ENCODE assay signal across 18 mouse cellular contexts in genomic region chr5:137358382-137358781, GRCm38 (mm10). TPM values are rescaled to one million over a fixed set of nuclear protein-coding genes. Genes with fewer than 3 reads are reported as not detected.
DNase-seq lines count a peak whose midpoint lies in the region; ATAC-seq and TF ChIP-seq lines count a peak whose summit lies in the region.
"Had no signal": no experiment of that assay in that cellular context is flagged by ENCODE, and none has a peak within 500 bp of the region (broad histone marks: within the 10 kb centered on the region; RNA-seq: fewer than 3 reads in every experiment).

No protein-coding gene starts in this region.

- H3K27me3 ChIP-seq in forebrain, postnatal 0 days (ENCODE audit: insufficient read depth, low read length) = no peaks in the 10 kb centered on the region
- H3K27me3 ChIP-seq in forebrain, embryonic 10.5 days (ENCODE audit: poor library complexity, severe bottlenecking) = no peaks in the 10 kb centered on the region
- no peaks in the 10 kb centered on the region for H3K27me3 ChIP-seq in liver, adult 2 months (ENCODE audit: control insufficient read depth, insufficient read depth, low read length)
- peaks cover 3% of the 10 kb centered on the region; the same call in 1 of the 2 replicates for H3K27me3 ChIP-seq in liver, embryonic 11.5 days (replicated peaks; ENCODE audit: control insufficient read depth, insufficient read depth, low read length)
- peaks cover 63% of the 10 kb centered on the region for H3K27me3 ChIP-seq in CH12.LX (replicated peaks)
- H3K27me3 ChIP-seq: hindbrain, embryonic 13.5 days had no signal

- H3K36me3 ChIP-seq in forebrain, postnatal 0 days (ENCODE audit: insufficient read depth) = peaks cover 21% of the 10 kb centered on the region
- peaks cover 98% of the 10 kb centered on the region for H3K36me3 ChIP-seq in forebrain, embryonic 10.5 days (replicated peaks)
- H3K36me3 ChIP-seq in liver, adult 2 months (ENCODE audit: control insufficient read depth, insufficient read depth, low read length) = peaks cover 34% of the 10 kb centered on the region
- H3K36me3 ChIP-seq in liver, embryonic 11.5 days (ENCODE audit: control insufficient read depth, insufficient read depth, low read length) = peaks cover 53% of the 10 kb centered on the region
- H3K36me3 ChIP-seq in CH12.LX (replicated peaks in 1 of 2; ENCODE audit: control insufficient read depth in 1 of 2, insufficient read depth in 1 of 2, low read length in 1 of 2) = peaks cover 0 to 3% of the 10 kb centered on the region in 2 experiments

- dilution Hi-C loops in CH12.LX (cut with MboI; ENCODE audit: extremely low pct_ligation_motif_present, extremely low pct_unique_long_range_greater_than_20kb, low sequenced_read_pairs) = no loop called here

- no peak for DNase-seq in forebrain, postnatal 0 days
- DNase-seq in forebrain, embryonic 10.5 days (ENCODE audit: extremely low spot score, low spot score) = no peak
- DNase-seq in liver, adult 2 months (ENCODE audit: extremely low read depth, low read depth, low spot score) = no peak
- no peak for DNase-seq in liver, embryonic 11.5 days (ENCODE audit: low spot score)
- no peak for DNase-seq in CH12.LX (ENCODE audit: extremely low read depth)
- peak; percentile 44 for DNase-seq in embryo, embryonic 9.5 days (ENCODE audit: extremely low spot score)
- DNase-seq in cerebellum, adult 11 months = no peak
- DNase-seq in right cerebral cortex, postnatal 4 days = no peak
- DNase-seq: adrenal gland, adult 2 months; cerebellum, postnatal 10 days; gastrocnemius, postnatal 10 days; kidney, adult 8-10 months; layer of hippocampus, adult 9-11 months; right cerebral cortex, postnatal 25 days had no signal

- no peak overlapping the region for H3K9ac ChIP-seq in forebrain, postnatal 0 days
- H3K9ac ChIP-seq in liver, adult 2 months (ENCODE audit: low read depth, low read length) = 0 out of 2 replicates have a peak overlapping the region, but pooled peaks have one; percentile 6
- H3K9ac ChIP-seq in liver, embryonic 11.5 days (ENCODE audit: low read depth, low read length) = no peak overlapping the region
- H3K9ac ChIP-seq in CH12.LX (ENCODE audit: insufficient read depth, low read depth) = no peak overlapping the region
- H3K9ac ChIP-seq: hindbrain, embryonic 13.5 days had no signal

- TF ChIP-seq RAD21 in CH12.LX (IDR thresholded peaks at IDR 0.05; ENCODE audit: low read depth, low read length) = peak; percentile 35

- TF ChIP-seq CTCF in forebrain, postnatal 0 days (IDR thresholded peaks at IDR 0.05; ENCODE audit: low read depth) = peak; percentile 14; the same call in 1 of the 2 replicates
- TF ChIP-seq CTCF in liver, adult 2 months (IDR thresholded peaks at IDR 0.05; ENCODE audit: low read depth, low read length) = peak; percentile 65
- TF ChIP-seq CTCF in CH12.LX (conservative IDR thresholded peaks at IDR 0.05 in 1 of 2, IDR thresholded peaks at IDR 0.05 in 1 of 2; ENCODE audit: low read depth in 2 of 2, low read length in 2 of 2) = peak in 1 of 2 experiments; percentile 51; a peak in 2 of 4 replicates

- in situ Hi-C loops in CH12.LX (cut with MboI; ENCODE audit: low pct_ligation_motif_present, low pct_unique_long_range_greater_than_20kb, low sequenced_read_pairs) = no loop called here

- H3K79me2 ChIP-seq in liver, adult 2 months (ENCODE audit: control insufficient read depth, insufficient read depth, low read length) = peaks cover 5% of the 10 kb centered on the region; the same call in 1 of the 2 replicates
- no peaks in the 10 kb centered on the region for H3K79me2 ChIP-seq in CH12.LX (replicated peaks; ENCODE audit: control insufficient read depth, extremely low read depth, insufficient read depth, poor library complexity, severe bottlenecking)

- no peak overlapping the region for H3K4me3 ChIP-seq in forebrain, postnatal 0 days (ENCODE audit: low read depth, low read length)
- H3K4me3 ChIP-seq in forebrain, embryonic 10.5 days = no peak overlapping the region
- H3K4me3 ChIP-seq in liver, adult 2 months (ENCODE audit: insufficient read depth, low read depth, low read length) = no peak overlapping the region
- no peak overlapping the region for H3K4me3 ChIP-seq in liver, embryonic 11.5 days (ENCODE audit: low read depth, low read length)
- no peak overlapping the region for H3K4me3 ChIP-seq in CH12.LX (replicated peaks in 1 of 3; ENCODE audit: low read depth in 2 of 3, low read length in 2 of 3, poor library complexity in 1 of 3)
- H3K4me3 ChIP-seq: hindbrain, embryonic 13.5 days; megakaryocyte, embryonic 14.5 days had no signal

- no peak for TF ChIP-seq POLR2A in liver, adult 2 months (IDR thresholded peaks at IDR 0.05; ENCODE audit: extremely low read depth, insufficient read depth, low read length)
- TF ChIP-seq POLR2A in CH12.LX (IDR thresholded peaks at IDR 0.05; ENCODE audit: low read depth, low read length) = no peak

- WGBS in forebrain, postnatal 0 days = 51% methylated on average over 7 of the region's 7 CpGs
- WGBS in forebrain, embryonic 10.5 days = 46% methylated on average over 7 of the region's 7 CpGs
- 29% methylated on average over 7 of the region's 7 CpGs for WGBS in liver, adult 2 months
- 38% methylated on average over 7 of the region's 7 CpGs for WGBS in liver, embryonic 11.5 days

- no peak overlapping the region for H3K27ac ChIP-seq in forebrain, postnatal 0 days (ENCODE audit: low read depth, low read length)
- no peak overlapping the region for H3K27ac ChIP-seq in forebrain, embryonic 10.5 days
- no peak overlapping the region for H3K27ac ChIP-seq in liver, adult 2 months (replicated peaks; ENCODE audit: insufficient read depth, low read depth, low read length)
- H3K27ac ChIP-seq in liver, embryonic 11.5 days (ENCODE audit: low read depth, low read length) = no peak overlapping the region
- H3K27ac ChIP-seq in CH12.LX (ENCODE audit: insufficient read depth, low read depth) = no peak overlapping the region
- H3K27ac ChIP-seq: hindbrain, embryonic 13.5 days had no signal

- H3K4me1 ChIP-seq in forebrain, postnatal 0 days (ENCODE audit: insufficient read depth) = no peaks in the 10 kb centered on the region
- H3K4me1 ChIP-seq in forebrain, embryonic 10.5 days = peaks cover 10% of the 10 kb centered on the region
- peaks cover 2% of the 10 kb centered on the region; the same call in 1 of the 2 replicates for H3K4me1 ChIP-seq in liver, adult 2 months (ENCODE audit: control insufficient read depth, insufficient read depth, low read length)
- H3K4me1 ChIP-seq in liver, embryonic 11.5 days (replicated peaks; ENCODE audit: control insufficient read depth, insufficient read depth, low read length) = no peaks in the 10 kb centered on the region
- no peaks in the 10 kb centered on the region for H3K4me1 ChIP-seq in CH12.LX (ENCODE audit: control insufficient read depth in 1 of 2, insufficient read depth in 2 of 2)
- H3K4me1 ChIP-seq: hindbrain, embryonic 13.5 days; megakaryocyte, embryonic 14.5 days had no signal

- no peak for ATAC-seq in forebrain, postnatal 0 days
- no peak for ATAC-seq in liver, embryonic 11.5 days (replicated peaks; ENCODE audit: low FRiP score)
- ATAC-seq: forebrain, embryonic 14.5 days had no signal

- no peak overlapping the region for H3K4me2 ChIP-seq in forebrain, postnatal 0 days (ENCODE audit: low read depth)
- no peak overlapping the region for H3K4me2 ChIP-seq in liver, embryonic 11.5 days
- H3K4me2 ChIP-seq in CH12.LX (ENCODE audit: insufficient read depth, low read depth, poor library complexity, severe bottlenecking) = no peak overlapping the region
- H3K4me2 ChIP-seq: hindbrain, embryonic 13.5 days had no signal

- no peak for TF ChIP-seq EP300 in CH12.LX (IDR thresholded peaks at IDR 0.05; ENCODE audit: low read length)

- no peaks in the 10 kb centered on the region for H3K9me3 ChIP-seq in forebrain, postnatal 0 days (ENCODE audit: low read length)
- no peaks in the 10 kb centered on the region for H3K9me3 ChIP-seq in forebrain, embryonic 10.5 days
- H3K9me3 ChIP-seq in liver, embryonic 11.5 days (ENCODE audit: control insufficient read depth, low read length) = no peaks in the 10 kb centered on the region
- peaks cover 3% of the 10 kb centered on the region for H3K9me3 ChIP-seq in CH12.LX (replicated peaks; ENCODE audit: low read length)
- H3K9me3 ChIP-seq: hindbrain, embryonic 13.5 days had no signal

RNA-seq across cellular contexts. Expression of gene Ephb4, which starts 8.5 kb away (rescaled TPM):
- 8.9 and 12.7 TPM in 2 replicates for total RNA-seq in forebrain, postnatal 0 days (2014; rRNA removed)
- 3.5 and 4.9 TPM in 2 replicates for polyA plus RNA-seq in forebrain, postnatal 0 days (2015; fragmentation: Nextera tagmentation; extraction: Ambion mirVana)
- 31.9 and 33.5 TPM in 2 replicates for polyA plus RNA-seq in forebrain, embryonic 10.5 days (2016; fragmentation: Nextera tagmentation; extraction: Ambion mirVana)
- 10.8 and 15.5 TPM in 2 replicates for total RNA-seq in liver, adult 2 months (2014; rRNA removed)
- 14.0 and 14.1 TPM in 2 replicates for polyA plus RNA-seq in liver, adult 2 months (2012; rRNA removed)
- 28.2 and 29.9 TPM in 2 replicates for polyA plus RNA-seq in liver, embryonic 11.5 days (2014; fragmentation: Nextera tagmentation; extraction: Ambion mirVana)
- total RNA-seq in CH12.LX (2012; rRNA removed) (1.6 and 2.2 TPM in 2 replicates), CH12.LX (2014; rRNA removed) (0.41 and 0.56 TPM in 2 replicates)
- 1.4 and 1.5 TPM in 2 replicates for polyA plus RNA-seq in CH12.LX (2012; ENCODE audit: insufficient read length, low read depth)
- total RNA-seq: neutrophil, adult 5-6 weeks had no signal

RNA-seq across cellular contexts. Expression of gene Slc12a9, which starts 25.0 kb away (rescaled TPM):
- 19.3 and 21.8 TPM in 2 replicates for total RNA-seq in forebrain, postnatal 0 days (2014; rRNA removed)
- 12.5 and 18.4 TPM in 2 replicates for polyA plus RNA-seq in forebrain, postnatal 0 days (2015; fragmentation: Nextera tagmentation; extraction: Ambion mirVana)
- 10.6 and 11.8 TPM in 2 replicates for polyA plus RNA-seq in forebrain, embryonic 10.5 days (2016; fragmentation: Nextera tagmentation; extraction: Ambion mirVana)
- total RNA-seq in liver, adult 2 months (2014; rRNA removed) = 4.0 and 4.7 TPM in 2 replicates
- polyA plus RNA-seq in liver, adult 2 months (2012; rRNA removed) = 11.9 and 20.3 TPM in 2 replicates
- polyA plus RNA-seq in liver, embryonic 11.5 days (2014; fragmentation: Nextera tagmentation; extraction: Ambion mirVana) = 6.4 and 7.0 TPM in 2 replicates
- total RNA-seq in CH12.LX (2012; rRNA removed) (11.1 and 11.5 TPM in 2 replicates), CH12.LX (2014; rRNA removed) (2.8 and 3.0 TPM in 2 replicates)
- polyA plus RNA-seq in CH12.LX (2012; ENCODE audit: insufficient read length, low read depth) = 7.9 and 8.2 TPM in 2 replicates

RNA-seq across cellular contexts. Expression of gene Trip6, which starts 44.2 kb away (rescaled TPM):
- 10.8 and 11.4 TPM in 2 replicates for total RNA-seq in forebrain, postnatal 0 days (2014; rRNA removed)
- polyA plus RNA-seq in forebrain, postnatal 0 days (2015; fragmentation: Nextera tagmentation; extraction: Ambion mirVana) = 9.9 and 11.6 TPM in 2 replicates
- 70.3 and 73.0 TPM in 2 replicates for polyA plus RNA-seq in forebrain, embryonic 10.5 days (2016; fragmentation: Nextera tagmentation; extraction: Ambion mirVana)
- total RNA-seq in liver, adult 2 months (2014; rRNA removed) = 5.8 and 6.5 TPM in 2 replicates
- polyA plus RNA-seq in liver, adult 2 months (2012; rRNA removed) = 14.7 and 25.0 TPM in 2 replicates
- 31.0 and 31.6 TPM in 2 replicates for polyA plus RNA-seq in liver, embryonic 11.5 days (2014; fragmentation: Nextera tagmentation; extraction: Ambion mirVana)
- 1.4 and 1.8 TPM in 2 replicates for total RNA-seq in CH12.LX (2012; rRNA removed)
- 0.81 and 0.86 TPM in 2 replicates for total RNA-seq in CH12.LX (2014; rRNA removed)
- 3.9 and 5.1 TPM in 2 replicates for polyA plus RNA-seq in CH12.LX (2012; ENCODE audit: insufficient read length, low read depth)

RNA-seq across cellular contexts. Expression of gene Srrt, which starts 50.9 kb away (rescaled TPM):
- total RNA-seq in forebrain, postnatal 0 days (2014; rRNA removed) = 136 and 153 TPM in 2 replicates
- polyA plus RNA-seq in forebrain, postnatal 0 days (2015; fragmentation: Nextera tagmentation; extraction: Ambion mirVana) = 52.3 and 55.6 TPM in 2 replicates
- 205 and 209 TPM in 2 replicates for polyA plus RNA-seq in forebrain, embryonic 10.5 days (2016; fragmentation: Nextera tagmentation; extraction: Ambion mirVana)
- total RNA-seq in liver, adult 2 months (2014; rRNA removed) = 20.7 and 25.2 TPM in 2 replicates
- 36.2 and 61.5 TPM in 2 replicates for polyA plus RNA-seq in liver, adult 2 months (2012; rRNA removed)
- 165 and 169 TPM in 2 replicates for polyA plus RNA-seq in liver, embryonic 11.5 days (2014; fragmentation: Nextera tagmentation; extraction: Ambion mirVana)
- total RNA-seq in CH12.LX (2012; rRNA removed) = 165 and 267 TPM in 2 replicates
- total RNA-seq in CH12.LX (2014; rRNA removed) = 148 and 183 TPM in 2 replicates
- polyA plus RNA-seq in CH12.LX (2012; ENCODE audit: insufficient read length, low read depth) = 493 and 576 TPM in 2 replicates
